Mouse (Mus musculus) gastrocnemius, postnatal 36 days (tissue): ENCODE results near the gene Ehmt1. TPM values are rescaled to one million over a fixed set of nuclear protein-coding genes. Genes with fewer than 3 reads are reported as not detected.

ENCODE experiments used
- DNase-seq, 2 experiments: peaks; one replicate each; pipeline ENCODE4 v3.0.0; 2022
- intact Hi-C: fragments of 180-260 bp; cut with DNase I; formaldehyde crosslinking; loops from one replicate; pipeline ENCODE4 v1.15.1; 2025
- total RNA-seq, 2 experiments: library from RNA; stranded (reverse); gene quantifications; 2 replicates each; pipeline ENCODE4 v1.2.3; 2021

The Ehmt1 gene
- total RNA-seq, 2 experiments from 2014 or later, result 22.4 to 28.8 TPM

- intact Hi-C loops, result no loop called here
- no peak for DNase-seq
Measured at GRCm38 (mm10) chr2:24807691-24808090, 111.7 kb downstream of the Ehmt1 start.

- intact Hi-C loops, result no loop called here
- DNase-seq, result no peak
Measured at GRCm38 (mm10) chr2:24807036-24807435, 112.4 kb downstream of the Ehmt1 start.

- intact Hi-C loops, result no loop called here
- DNase-seq, result peak in 1 of 2 experiments; percentile 9
Measured at GRCm38 (mm10) chr2:24806143-24806542, 113.3 kb downstream of the Ehmt1 start.

GRCm38 (mm10) chr2:24805621-24806020 is 113.8 kb downstream of the Ehmt1 start:
- intact Hi-C loops, result no loop called here
- DNase-seq, result no peak

GRCm38 (mm10) chr2:24796833-24797457 is 122.5 kb downstream of the Ehmt1 start:
- intact Hi-C loops, result no loop called here
- no peak for DNase-seq

GRCm38 (mm10) chr2:24787250-24787649 is 132.2 kb downstream of the Ehmt1 start:
- DNase-seq, result no peak
- intact Hi-C loops, result no loop called here

GRCm38 (mm10) chr2:24781253-24781652 is 138.2 kb downstream of the Ehmt1 start:
- no peak for DNase-seq
- intact Hi-C loops, result no loop called here

GRCm38 (mm10) chr2:24776831-24777230 is 142.6 kb downstream of the Ehmt1 start:
- DNase-seq, result no peak
- intact Hi-C loops, result no loop called here

GRCm38 (mm10) chr2:24775951-24776587 is 143.3 kb downstream of the Ehmt1 start:
- no peak for DNase-seq

GRCm38 (mm10) chr2:24774832-24775231 is 144.6 kb downstream of the Ehmt1 start:
- intact Hi-C loops, result no loop called here
- DNase-seq, result no peak

More at GRCm38 (mm10) chr2:24775951-24776587, 143.3 kb downstream of the Ehmt1 start:
- intact Hi-C loops, result no loop called here

GRCm38 (mm10) chr2:24770861-24771260 is 148.6 kb downstream of the Ehmt1 start:
- no peak for DNase-seq
- intact Hi-C loops, result no loop called here

GRCm38 (mm10) chr2:24763115-24763557 is 156.3 kb downstream of the Ehmt1 start, which contains the start of gene Cacna1b:
TSS of gene Cacna1b (minus strand) at chr2:24763152.
- no peak for DNase-seq
- intact Hi-C loops, result no loop called here

GRCm38 (mm10) chr2:24762446-24762960 is 156.9 kb downstream of the Ehmt1 start:
- DNase-seq, result no peak
- intact Hi-C loops, result no loop called here

- intact Hi-C loops, result no loop called here
- peak in 1 of 2 experiments; percentile 26 for DNase-seq
Measured at GRCm38 (mm10) chr2:24761923-24762445, 157.4 kb downstream of the Ehmt1 start.

- intact Hi-C loops, result loop anchor here (5.0 to 10.0 kb wide), 2 partner anchors 178 to 340 kb away; no protein-coding TSS in a partner anchor
- no peak for DNase-seq
Measured at GRCm38 (mm10) chr2:24755276-24755675, 164.1 kb downstream of the Ehmt1 start.

- intact Hi-C loops, result loop anchor here (10.0 kb wide), 1 partner anchor 338 kb away; no protein-coding TSS in a partner anchor
- DNase-seq, result no peak
Measured at GRCm38 (mm10) chr2:24752599-24752998, 166.8 kb downstream of the Ehmt1 start.

- no peak for DNase-seq
Measured at GRCm38 (mm10) chr2:24750051-24750450, 169.4 kb downstream of the Ehmt1 start.

GRCm38 (mm10) chr2:24747878-24748277 is 171.5 kb downstream of the Ehmt1 start:
- intact Hi-C loops, result no loop called here
- no peak for DNase-seq

More at GRCm38 (mm10) chr2:24750051-24750450, 169.4 kb downstream of the Ehmt1 start:
- intact Hi-C loops, result loop anchor here (10.0 kb wide), 1 partner anchor 335 kb away; no protein-coding TSS in a partner anchor
